Mouse (Mus musculus): Measurements from ENCODE around the gene Sox5.

Sox5 gene

DNA sequence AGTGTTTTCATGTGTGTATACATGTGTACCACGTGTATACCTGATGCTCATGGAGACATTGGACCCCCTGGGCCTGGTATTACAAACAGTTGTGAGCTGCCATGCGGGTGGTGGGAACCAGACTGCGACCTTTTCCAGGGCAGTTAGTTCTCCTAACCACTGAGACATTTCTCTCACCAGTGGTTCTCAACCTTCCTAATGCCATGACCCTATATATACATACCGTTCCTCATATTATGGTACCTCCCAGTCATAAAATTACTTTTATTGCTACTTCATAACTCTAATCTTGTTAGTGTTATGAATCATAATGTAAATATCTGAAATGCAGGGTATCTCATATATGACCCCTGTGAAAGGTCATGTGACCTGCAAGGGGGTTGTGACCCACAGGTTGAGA lies 644.9 kb downstream of the Sox5 start:
- DNase-seq (ENCODE audit: extremely low spot score, low spot score): no peak

DNA sequence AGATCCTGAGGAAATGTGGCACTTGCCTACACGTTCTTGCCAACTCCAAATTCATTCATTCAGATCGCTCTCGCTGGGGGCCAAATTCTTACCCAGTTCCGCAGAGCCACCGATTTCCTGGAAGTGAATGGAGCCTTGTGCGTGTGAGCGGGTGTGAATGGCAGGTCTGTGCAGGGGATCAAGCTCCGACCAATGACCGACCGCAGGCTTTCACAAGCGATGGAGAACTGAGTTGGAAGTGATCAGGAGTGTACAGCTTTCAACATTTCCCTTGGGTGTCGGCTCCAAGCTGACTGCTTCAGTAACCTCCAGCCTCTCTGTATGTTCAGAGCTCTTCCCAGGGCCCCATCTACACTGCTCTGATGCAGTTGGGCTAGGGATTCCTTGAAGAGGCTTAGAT lies 651.9 kb downstream of the Sox5 start:
- no peak for DNase-seq (ENCODE audit: extremely low spot score, low spot score)

DNA sequence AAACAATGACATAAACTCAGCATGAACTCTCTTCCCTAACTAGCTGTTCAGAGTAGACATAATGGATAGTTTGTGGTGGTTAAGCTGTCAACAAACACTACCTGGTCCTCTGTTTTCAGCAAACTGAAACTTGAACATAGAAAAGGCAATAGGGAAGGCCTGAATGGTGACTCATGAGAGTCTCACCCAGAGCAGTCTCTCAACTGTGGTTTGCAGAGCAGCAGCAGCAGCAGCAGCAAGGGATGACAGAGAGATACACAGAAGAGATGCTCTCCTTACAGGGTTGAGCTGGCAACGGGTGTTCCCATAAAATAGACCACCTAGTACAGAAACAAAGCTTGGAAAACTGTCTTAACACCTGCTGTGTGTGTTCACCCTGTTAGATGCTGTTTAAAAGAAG lies 661.8 kb downstream of the Sox5 start:
- no peak for DNase-seq (ENCODE audit: extremely low spot score, low spot score)

DNA sequence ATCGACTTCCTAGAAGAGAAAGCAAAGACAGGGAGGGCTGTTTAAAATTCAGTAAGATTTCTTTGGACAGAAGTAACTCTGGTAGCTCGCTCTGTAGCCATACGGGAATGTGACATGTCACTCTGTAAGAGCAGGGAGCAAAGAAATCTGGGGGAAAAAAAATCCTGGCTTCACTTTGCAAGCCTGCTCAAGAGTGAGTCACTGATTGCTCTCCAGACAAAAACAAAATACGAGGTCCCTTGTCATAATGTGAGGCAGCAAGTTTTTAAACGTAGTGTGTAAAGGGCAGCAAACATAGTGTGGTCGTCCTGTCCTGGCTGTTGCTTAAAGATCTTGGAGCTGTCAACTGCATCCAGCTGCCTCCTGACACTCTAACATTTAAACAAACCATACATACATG lies 665.1 kb downstream of the Sox5 start:
- DNase-seq (ENCODE audit: extremely low spot score, low spot score): no peak

DNA sequence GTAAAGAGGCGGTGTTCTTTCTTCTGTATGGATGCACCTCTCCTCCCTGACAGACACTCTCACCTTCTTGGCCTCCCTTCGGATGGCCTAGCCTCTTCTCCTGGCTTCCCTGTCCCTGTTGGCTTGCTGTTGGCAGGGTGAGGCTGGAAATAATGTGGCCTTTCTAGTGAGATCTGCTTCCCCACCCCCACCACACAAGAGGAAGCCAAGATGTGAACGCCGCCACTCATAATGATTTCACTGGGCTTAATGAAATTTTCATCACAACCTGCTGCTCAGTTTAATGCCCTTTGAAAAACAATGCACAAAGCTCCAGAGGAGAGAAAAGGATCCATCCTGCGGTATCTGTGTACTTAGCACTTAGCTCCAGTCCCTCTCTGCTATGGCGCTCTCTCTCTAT lies 670.2 kb downstream of the Sox5 start:
- no peak for DNase-seq (ENCODE audit: extremely low spot score, low spot score)

DNA sequence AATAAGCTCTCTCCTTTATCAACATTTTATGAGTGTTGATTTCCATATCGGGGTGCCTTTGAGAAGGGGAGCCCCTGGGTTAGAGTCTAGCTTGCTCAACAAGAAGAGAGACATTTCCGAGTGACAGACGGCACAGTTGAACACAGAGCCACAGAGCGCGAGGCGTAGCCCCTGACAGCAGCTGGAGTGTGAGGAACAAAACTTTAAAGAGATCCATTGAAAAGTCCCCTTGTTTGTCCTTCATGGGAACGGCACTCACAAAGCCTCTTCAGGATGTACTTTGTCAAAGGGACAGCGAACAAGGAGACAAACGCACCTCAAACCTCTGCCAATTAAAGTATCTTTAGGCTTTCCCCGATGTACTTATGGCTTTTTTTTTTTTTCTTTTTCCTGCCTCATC lies 674.9 kb downstream of the Sox5 start:
- no peak for DNase-seq (ENCODE audit: extremely low spot score, low spot score)

DNA sequence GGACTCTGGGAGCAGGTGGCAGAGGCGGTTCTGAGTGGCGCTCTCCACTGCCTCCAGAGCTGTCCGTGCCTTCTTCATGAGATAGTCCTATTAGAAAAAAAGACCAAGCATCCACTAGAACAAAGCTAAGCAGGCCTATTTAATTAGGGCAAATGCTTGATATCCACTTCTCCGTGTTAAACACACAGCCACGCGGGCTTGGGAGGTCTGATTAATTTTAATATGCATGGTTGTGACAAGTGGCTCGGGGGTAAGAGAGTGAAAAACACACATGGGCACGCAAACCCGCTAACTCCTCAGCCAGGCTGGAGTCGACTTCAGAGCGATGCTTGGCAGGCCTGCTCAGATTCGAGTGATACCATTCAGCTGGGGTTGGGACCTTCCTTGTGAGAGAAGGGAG lies 676.1 kb downstream of the Sox5 start:
- no peak for DNase-seq (ENCODE audit: extremely low spot score, low spot score)

DNA sequence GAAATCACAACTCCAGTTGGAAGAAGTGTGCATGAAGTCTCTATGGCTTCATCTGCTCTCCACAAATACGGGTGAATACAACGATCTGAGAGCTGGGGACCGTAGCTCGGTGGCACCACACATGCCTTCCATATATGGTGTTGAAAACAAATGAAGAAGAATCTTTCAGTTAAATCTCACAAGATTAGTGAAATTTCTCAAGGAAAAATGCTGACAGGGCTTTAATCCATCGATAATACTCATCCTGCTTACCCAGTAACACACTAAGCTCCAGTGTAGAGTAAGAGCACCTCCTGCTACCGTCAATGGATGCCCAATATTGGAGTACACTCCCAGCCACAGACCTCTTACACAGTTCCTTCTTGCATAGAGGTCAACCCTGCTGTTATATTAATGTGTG lies 678.2 kb downstream of the Sox5 start:
- DNase-seq (ENCODE audit: extremely low spot score, low spot score): no peak

DNA sequence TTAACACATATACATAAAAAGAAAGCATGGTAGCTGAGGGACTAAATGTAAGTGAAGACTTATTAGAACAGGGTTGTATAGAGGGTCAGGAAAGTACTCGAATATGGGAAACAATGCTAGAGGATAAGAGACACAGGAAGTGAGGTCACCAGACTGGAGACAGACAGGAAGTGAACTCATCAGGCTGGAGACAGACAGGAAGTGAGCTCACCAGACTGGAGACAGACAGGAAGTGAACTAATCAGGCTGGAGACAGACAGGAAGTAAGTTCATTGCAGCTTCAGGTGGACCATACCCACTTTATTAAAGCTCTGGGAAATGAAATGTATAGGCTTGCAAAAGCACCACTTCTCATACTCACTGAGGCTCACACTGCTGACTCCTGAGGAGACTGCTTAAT lies 680.9 kb downstream of the Sox5 start:
- no peak for DNase-seq (ENCODE audit: extremely low spot score, low spot score)

DNA sequence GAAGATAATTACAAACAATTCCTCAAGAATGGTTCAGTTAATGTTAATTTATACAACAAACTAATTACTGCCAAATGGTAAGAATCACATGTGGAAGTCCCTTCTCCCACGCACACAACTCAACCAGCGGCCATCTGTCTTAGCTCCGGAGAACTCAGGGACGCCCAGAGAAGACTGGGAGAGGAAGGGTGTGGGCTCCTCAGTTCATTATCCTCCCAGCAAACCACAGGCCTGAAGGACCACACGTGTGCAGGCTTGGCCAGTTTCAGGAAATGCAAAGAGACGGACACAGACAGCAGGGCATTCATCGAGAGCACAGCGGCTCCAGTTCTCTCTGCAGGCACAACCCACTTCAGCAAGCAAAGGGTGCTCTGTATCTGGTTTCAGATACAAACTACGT lies 683.7 kb downstream of the Sox5 start:
- DNase-seq (ENCODE audit: extremely low spot score, low spot score): no peak

DNA sequence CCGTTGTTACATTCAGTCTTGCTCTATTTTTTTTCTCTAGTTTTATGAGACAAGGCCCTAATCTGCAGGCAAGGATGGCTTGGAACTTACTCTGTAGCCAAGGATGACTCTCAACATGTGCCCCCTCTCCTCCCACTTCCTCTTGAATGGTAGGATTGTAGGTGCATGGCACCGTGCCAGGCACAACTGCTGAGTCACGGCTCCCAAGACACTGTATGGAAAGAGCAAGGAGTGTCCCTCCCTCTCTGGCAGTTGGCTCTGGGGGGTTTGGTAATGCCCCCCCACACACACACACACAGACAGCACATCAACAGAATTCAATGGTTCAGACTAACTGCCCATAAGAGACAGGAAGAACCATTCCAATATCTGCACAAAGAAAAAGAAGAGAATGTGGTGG lies 693.5 kb downstream of the Sox5 start:
- no peak for DNase-seq (ENCODE audit: extremely low spot score, low spot score)

DNA sequence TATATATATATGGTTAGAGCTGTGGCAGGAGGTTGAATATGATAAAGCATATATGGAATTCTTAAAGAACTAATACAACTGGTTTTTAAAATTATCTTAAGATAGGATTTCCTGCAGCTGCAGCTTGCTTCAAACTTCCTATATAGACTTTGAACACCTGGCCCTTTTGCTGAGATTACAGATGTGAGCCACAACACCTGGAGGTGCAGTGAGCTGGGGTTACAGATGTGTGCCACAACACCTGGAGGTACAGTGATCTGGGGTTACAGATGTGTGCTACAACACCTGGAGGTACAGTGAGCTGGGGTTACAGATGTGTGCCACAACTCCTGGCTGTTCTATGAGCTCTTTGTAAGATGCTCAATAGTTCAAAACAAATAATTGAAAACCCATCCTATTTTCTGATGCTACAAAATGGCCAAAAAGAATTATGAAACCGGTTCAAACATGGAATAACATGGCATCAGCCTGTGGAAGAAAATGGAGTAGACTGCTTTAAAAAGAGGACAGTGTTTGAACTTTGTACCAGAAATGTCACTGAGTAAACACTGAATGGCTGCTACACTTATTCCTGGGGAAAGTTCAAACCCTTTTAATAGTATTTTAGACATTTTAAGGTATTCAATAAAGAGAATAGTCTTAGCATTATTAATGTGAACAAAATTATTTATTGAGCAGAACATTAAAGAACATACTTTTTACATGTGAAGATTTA lies 695.5 kb downstream of the Sox5 start:
- DNase-seq (ENCODE audit: extremely low spot score, low spot score): no peak

DNA sequence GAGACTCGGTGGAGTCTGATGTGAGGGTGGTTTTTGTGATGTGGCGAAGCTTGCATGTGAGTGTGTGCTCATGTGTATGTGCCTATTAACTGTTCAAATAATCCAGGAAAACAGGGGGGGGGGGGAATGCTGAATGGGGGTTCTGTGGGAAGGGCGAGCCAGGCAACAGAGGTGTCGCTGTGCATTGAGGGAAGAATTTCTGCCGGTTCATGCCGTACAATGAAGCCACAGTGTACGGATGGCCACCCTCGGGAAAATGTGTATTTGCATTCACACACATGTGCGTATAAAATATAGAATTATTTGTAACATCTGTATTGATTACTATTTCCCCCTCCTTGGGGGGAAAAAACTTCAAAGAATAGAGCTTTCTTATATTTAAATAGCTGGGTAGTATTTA lies 699.5 kb downstream of the Sox5 start:
- no peak for DNase-seq (ENCODE audit: extremely low spot score, low spot score)

DNA sequence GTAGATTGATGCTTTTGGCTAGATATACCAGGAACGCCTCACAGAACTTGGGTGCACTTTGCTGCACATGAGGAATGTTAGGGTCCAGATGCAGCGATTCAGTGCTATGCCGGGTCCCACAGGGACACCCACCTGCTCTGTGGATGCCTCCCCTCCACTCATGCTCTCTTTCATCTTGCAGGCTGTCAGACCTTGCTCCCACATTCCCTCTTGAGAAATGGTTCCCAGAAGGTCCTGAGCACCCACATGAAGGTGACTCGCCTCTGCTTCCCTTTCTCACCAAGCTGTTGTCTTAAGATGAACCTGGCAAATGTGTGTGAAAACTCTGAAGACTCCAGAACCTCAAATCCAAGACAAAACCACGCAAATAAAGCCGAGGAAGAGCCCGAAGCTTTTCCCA lies 704.0 kb downstream of the Sox5 start:
- DNase-seq (ENCODE audit: extremely low spot score, low spot score): no peak

DNA sequence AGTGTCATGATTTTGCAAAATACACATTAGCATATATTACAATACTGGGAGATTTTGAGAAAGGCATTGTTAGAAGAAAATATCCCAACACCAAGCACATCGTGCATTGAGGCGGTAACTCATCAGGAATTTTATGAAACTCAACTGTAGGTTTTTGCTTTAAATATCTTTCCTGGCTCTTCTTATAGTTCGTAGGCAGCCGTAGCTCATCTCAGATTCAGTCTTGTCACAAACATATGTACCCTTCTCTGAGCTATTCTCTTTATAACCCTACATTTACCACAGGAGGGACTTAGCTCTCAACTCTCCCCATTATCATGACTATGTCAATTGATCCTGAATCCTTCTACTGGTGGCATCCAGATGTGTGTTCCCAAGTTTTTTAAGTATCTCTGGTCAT lies 705.4 kb downstream of the Sox5 start:
- DNase-seq (ENCODE audit: extremely low spot score, low spot score): no peak

DNA sequence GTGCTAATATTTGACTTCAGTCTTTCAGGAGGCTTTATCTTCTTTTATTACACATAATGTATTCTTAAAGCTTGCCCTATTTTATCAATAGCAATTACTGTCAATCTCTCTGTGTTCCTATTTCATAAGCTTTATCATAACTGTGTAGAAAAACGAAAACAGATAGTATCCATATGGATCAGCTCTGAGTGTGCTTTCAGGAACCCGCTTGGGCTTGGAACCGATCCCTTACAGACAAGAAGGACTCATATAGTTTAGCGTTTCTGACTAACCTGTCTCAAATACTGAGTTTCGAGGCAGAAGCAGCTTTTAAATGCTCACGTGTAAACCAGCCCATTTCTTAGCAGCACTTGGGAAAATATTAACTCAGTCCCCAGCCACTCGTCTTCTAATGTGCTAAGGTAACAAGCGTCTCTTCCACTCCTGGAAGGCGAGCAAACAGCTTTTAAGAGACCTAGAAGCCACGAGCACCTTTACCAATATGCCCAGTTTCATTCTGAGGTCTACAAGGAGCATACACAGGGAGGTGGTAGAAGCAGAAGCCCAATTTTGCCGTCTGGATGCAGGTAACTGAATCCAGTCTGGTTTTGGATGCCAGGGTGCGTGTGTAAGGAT lies 706.3 kb downstream of the Sox5 start:
- no peak for DNase-seq (ENCODE audit: extremely low spot score, low spot score)

DNA sequence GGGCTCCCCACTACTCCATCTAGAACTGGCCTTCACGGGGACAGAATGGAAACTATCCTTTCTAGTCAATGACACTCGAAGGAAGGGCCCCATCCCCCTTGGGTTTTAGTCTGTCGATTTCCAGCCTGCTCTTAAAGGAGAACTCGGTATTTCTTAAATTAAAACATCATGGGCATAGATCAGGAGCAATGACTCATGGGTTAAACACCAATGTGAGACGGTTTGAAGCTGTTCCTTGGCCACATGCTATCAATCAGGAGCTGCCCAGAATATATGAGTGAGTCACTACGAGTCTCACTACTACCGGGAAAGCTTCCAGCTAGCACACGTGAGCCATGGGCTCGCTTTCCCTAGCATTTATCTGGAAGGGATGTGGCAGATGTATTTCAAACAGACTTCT lies 707.0 kb downstream of the Sox5 start:
- no peak for DNase-seq (ENCODE audit: extremely low spot score, low spot score)

DNA sequence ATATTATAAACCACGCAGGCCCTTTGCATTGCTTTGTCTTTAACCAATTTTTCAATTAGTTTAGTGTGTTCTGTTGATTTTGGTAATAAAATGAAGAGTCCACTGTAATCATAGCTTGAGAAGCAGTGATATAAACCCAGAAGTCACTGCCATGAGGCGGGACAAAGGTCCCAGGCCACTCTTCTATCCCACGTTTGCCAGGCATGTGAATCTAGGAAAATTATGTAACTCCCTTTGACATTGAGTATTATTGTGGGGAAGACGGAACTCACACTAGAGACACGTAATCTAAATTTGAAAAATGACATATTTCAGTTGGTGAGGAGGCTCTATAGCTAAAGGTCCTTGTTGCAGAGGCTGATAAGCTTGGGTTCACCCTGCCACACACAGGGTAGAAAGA lies 711.3 kb downstream of the Sox5 start:
- DNase-seq (ENCODE audit: extremely low spot score, low spot score): no peak

DNA sequence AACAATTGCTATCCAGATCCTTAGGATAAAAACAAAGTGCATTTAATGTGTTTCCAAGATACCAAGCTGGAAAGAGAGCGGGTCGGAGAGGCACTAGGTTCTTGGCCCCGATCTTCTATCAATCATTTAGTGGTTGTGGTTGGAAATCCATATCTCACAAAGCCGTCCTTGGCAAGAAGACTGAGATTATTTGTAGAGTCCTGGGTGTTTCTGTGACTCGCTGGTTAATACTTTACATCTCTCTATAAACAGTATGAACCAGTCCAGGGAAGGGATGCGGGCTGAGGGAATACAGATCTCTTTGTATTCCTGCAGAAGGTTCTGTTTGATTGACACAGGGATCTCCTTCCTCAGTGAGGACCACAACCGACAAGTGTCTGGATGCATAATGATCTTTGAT lies 714.3 kb downstream of the Sox5 start:
- DNase-seq (ENCODE audit: extremely low spot score, low spot score): no peak

DNA sequence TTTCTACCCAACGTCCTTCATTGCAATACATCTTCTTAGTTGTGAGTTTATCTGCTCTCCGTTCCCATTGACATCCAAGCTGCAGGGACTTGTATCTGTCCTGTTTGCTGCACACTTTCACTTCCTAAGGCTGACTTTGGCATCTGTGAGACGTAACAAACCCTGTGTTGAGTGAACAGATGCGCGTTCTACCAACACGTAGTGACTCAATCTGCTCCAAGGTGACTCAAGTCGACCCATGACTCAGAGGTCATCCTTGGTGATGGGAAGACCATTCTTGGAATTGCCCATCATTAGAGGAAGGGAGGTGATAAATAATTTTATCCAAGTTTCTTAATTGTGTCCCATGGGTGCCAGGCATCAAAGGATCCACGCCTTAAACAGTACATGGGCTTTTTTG lies 719.3 kb downstream of the Sox5 start:
- no peak for DNase-seq (ENCODE audit: extremely low spot score, low spot score)

DNA sequence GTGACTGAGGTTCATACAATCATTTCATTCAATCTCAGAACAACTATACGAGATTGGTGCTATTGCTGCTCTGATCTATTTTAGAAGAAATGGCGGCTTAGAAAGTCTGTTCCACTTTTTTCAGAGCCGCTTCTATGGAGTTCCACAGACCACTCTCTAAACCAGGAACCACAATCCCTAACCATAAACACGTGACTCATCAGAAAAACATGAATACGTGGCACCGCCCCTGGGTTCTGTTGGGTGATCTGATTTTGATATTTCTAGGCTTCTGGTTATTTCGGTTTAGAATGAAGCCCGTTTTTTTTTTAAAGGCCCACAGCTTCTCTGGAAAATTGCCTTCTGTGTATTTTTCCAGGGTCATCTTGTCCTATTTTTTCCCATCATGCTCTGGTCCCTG lies 720.0 kb downstream of the Sox5 start:
- no peak for DNase-seq (ENCODE audit: extremely low spot score, low spot score)

DNA sequence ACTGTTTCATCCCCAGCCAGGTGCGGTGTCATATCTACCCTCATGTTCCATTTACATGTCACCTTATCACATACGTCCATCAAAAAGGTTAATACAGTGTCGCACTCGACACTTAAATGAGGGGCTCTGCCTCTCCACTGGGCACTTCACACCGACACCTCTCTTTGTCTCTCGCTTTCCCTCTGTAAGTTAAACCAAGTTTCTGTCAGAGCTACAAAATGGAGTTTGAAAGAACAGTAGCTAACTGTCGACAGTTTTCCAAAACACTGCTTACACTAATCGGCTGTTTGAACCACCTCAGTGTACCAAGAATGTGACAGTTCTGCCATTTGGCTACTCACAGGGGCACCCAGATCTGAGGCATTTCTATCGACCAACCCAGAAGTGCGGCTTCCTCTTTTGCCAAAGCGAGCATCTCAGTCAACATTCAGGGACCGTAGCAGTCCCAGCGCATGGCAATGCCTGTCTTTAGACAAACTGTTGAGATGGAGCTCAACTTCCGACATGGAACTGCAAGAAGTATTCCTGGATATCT lies 724.6 kb downstream of the Sox5 start:
- DNase-seq (ENCODE audit: extremely low spot score, low spot score): no peak

Measured in neural tube, embryonic 10.5 days (tissue).